Mouse (Mus musculus): Measurements from ENCODE around the gene Adprh.

Gene Adprh

DNA sequence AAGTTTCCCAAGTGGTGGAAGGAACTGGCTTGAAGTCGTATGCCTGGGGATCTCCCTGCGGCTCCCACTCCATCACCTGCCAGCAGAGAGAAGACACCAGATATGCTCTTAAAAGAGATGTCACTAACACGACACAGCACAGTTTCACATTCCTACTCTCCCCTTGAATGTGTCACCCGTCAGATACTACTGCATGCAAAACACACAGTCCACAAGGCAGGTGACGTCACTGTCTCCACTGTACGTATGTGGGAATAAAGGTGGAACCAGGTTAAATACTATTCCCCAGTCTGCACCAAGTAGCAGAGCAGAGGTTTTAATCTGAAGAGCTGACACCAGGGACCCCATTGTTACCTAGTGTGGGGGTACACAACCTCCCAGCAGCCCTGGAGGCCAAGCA lies 12.1 kb downstream of the Adprh start:
- no peak for DNase-seq

DNA sequence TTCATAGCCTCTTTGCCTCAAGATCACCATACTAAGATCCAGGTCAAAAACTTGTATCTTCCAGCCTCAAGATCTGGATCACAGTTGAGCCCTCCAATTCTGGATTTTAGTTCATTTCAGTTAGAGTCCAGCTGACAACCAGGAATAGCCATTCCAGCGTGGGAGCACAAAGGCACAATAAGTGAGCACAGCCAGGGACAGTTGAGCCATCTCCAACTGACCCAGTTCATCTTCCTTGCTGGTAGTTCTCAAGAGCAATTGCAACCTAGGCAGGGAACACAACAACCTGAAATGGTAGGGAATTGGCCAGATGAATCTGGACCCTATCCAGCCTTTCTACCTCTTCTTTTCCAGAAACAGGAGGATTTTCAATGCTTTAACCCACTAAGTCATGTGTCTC lies 13.3 kb downstream of the Adprh start:
- DNase-seq = no peak

DNA sequence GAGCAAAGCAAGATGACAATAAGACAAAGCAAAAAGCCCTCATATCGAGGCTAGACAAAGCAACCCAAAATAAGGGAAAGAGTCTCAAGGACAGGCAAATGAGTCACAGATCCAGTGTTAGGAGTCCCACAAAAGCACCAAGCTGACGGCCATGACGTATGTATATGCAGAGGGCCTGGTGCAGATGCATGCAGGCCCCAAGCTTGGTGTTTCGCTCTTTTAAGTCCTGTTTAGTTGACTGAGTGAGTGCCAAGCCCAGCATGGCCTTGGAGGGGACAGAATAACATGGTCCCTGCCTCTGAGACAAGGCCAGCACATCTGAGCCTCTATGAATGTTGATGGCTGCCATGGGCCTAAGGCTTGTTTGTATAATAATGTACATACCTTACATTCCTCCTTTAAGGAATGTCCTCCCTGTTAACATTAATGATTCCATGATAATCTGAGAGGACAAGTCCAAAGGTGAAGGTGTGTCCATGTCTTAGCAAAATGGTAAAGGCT lies 18.2 kb downstream of the Adprh start:
- no peak for DNase-seq

DNA sequence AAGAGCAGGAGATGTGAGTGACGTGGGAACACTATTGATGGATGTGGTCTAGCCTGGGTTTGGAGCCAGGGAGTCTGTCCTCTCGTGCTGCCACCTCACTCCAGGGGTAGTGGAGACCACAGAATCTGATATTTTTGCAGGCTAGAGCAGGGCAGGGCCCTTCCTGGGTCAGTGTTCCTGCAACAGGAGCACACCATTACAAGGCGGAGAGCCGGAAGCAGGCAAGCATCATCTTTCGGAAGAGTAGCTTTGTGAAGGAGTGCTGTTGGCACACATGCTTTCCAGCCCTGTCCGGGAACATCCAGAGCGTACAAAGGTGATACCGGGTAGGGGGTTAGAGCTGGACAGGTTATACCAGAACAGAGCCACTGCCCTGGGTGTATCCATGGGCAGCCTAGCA lies 19.0 kb downstream of the Adprh start:
- no peak for DNase-seq

DNA sequence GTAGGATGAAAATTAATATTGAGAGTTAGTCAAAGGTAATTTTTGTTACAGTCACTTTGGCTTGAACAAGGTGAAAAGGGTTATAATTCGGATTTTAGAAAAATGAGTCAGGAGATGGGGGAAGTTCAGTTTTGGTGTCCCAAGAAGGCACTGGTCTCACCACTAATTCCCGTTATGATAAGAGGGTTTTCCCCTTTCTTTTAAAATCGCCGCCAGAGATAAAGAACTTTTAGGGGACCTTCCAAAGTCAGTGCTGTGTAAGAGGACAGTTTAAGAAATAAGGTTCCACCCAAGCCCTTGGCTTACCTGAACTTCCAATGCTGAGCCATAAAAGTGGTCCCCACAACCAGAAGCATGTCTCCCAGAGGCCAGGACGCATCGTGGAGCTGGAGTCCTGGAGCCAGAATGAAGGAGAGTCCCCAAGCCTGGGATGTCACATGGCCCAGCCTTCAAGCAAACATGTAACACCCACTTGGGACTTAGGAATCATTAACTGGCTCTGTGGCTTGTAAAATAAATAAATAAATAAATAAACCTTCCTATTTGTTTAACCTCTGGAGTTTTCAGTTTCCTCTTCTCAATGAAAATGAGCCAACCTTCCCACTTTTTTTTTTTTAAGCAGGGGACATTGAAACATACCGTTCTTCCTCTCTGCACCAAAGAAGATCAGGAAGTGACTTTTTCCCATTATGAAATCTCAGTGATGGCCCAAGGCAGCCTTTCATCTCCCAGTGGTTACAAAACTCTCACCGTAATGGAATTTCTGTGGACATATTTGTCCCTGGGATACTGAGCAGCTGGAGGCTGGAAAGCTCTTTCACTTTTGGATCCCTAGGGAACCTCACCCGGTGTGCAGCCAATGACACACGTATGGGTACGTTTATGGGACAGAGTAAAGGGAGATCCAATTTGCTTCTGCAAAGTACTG lies 19.7 kb downstream of the Adprh start, which contains the start of gene Pla1a:
Pla1a (minus strand) TSS at position 648 of the 928 bp plus-strand sequence.
- no peak for DNase-seq

DNA sequence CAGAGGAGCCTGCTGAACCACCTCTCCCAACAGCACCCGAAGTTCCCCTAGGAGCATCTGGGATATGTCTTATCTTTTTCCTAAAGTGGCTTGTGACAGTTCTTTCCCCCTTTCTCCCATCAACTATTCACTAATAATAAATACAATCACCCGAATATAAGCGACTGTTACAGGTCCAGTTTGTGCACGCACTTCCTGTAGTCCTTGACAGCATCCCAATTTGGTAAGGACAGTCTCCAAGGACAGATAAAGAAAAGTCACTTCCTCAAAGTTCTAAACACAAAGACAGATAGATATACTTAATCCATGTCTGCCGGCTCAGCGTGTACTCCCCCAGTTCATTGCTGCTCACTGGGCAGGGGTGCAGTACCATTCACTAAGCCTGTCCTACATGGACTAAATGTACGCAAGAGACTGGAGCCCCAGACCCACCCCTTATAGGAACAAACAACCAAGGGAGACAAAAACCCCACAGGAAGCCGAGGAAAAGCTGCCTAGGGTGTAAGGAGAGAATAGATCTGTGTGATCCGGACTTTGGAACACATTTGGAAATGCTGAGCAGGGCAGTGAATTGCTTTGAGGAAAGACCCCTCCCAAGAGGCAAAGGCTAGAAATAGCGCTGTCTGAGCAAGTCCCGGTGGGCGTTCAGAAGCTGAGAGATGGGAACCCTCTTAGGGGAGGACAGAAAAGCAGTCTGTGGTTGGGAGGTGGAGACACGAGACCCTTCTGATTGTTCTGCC lies 20.9 kb downstream of the Adprh start:
- no peak for DNase-seq

DNA sequence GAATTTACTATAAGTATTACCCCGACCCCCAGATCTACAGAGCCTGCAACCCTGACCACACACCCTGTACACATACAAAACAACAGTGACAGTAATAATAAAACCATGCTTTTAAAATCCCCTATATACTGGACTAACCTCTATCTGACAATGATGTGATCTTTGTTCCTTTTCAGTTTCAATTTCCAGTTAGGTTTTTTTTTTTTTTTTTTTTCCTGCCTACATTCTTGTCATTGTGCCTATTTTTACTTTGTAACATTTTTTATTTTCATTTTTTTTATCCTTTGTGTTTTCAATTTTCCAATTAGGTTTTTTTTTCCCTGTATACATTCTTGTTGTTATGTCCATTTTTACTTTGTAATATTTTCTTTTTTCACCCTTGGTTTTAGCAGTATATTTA lies 26.7 kb downstream of the Adprh start:
- no peak for DNase-seq

DNA sequence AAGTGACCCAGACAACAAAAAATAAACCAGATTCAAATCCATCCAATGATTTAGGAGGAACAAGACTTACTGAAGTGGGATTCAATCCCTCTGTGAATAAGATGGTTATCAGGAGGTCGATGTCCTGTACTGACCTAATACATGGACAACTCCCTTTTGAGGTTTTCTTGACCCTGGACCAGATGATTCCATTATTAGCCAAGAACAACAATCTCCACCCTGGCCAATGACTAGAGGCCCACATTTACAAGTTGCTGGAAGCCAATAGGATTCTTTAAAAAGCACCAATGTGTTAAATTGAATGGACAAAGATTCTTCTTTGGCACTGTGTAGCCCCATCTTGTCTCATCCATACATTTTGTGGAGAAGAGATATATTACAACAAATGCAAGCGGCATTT lies 27.1 kb downstream of the Adprh start:
- DNase-seq = no peak

DNA sequence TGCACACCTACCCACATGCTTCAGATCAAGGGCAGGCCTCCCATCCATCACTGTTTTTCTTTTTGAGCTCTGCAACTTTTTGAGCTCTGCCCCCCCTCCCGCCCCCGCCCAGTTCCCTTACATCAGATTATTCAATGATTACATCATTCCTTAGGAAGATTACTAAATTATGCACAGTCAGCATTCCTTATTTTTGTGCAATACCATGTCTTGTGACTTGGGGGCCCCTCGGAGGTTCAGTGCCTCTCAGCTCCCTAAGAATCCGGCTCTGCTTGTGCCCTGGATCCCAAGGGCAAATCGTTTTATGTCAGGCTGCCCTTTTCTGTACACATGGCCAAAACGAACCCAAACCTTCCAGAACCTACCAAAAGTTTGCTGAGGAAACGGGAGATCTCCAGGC lies 37.5 kb downstream of the Adprh start:
- DNase-seq = no peak

DNA sequence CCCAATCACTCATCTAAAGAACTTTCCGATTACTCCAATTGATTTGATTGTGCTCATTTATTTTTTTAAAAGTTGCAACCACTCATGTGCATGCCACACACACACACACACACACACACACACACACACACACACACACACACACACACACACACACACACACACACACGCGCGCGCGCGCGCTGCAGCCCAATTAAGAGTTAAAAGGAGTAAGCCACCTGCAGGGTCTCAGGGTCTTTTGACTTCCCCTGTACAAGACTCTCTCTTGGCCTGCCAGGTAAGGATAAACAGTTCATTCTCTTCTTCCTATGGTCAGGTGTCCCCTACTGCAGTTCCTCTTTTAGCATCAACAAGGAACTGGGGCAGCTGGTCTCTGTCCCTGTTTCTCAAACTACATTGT lies 44.1 kb downstream of the Adprh start:
- no peak for DNase-seq

DNA sequence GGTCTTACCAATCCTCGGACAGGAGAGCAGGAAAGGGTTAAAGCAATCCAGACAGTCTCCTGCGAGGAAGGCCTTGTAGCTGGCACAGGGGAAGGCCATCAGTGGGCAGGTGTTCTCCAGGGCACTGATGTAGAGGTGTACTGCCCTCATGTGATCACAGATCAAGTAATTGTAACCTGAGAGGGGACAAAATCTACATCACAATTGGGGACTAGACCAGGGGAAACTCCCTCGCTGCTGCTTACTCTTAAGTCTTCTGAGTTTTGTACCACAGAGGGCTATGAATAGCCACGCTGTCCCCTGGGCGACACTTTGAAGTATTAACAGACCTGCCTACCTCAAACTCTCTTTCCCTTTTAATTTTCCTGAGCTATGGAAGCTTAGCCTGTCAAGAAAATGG lies 44.9 kb downstream of the Adprh start:
- no peak for DNase-seq

DNA sequence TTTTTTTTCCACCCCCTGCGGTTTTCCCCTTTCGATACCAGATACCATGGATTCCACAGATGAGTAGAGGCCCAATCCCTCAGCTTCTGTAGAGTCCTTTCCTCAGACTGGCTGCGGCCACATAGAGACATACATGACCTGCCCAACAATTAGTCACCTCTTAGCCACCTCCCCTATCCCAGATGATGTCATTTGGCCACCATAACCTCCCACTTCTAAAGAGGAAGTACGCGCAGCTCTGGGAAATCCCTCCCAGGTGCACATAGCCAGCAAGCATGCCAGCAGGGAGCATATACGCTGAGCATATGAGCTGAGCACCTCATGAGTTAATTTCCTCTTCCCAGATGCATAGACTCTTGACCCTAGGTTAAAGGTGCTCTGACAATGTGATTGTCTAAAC lies 45.8 kb downstream of the Adprh start:
- DNase-seq = no peak

DNA sequence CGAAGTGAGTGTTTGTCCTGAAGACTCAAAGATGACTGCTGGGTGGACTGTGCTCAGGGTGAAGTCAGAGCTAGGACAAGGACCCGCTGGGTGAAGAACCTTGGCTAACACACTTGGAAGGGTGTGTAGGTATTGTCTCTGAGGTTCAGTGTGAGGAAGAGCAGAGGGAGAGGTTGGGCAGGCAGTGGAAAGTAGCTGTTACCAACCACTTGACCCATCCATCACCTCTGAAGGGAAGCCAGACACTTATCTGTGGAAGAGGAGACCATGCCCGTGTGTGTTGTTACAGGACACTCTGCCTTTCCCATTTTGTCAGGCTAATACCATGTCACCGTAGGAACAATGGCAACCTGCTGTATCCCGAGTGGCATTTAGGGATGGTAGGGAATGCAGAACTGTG lies 46.2 kb downstream of the Adprh start:
- no peak for DNase-seq

DNA sequence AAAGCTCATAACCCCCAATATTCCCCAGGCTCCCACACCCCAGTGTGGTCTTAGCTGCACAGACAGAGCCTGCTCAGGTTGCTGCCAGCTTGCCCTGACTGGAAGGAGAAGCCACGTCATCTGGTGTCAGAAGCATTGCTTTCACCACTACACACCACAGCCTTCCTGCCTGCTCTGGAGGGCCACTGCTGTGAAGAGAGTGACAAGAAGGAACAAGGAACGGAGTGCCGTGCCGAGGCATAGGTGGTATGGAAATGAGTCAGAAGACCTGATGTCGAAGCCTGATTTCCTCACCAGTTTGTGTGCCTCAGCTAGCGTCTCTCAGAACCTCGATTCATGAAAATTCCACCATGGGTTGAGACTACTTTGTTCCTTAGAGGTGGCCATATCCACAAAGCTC lies 48.9 kb downstream of the Adprh start:
- peak in 1 of 2 experiments; percentile 25 for DNase-seq

DNA sequence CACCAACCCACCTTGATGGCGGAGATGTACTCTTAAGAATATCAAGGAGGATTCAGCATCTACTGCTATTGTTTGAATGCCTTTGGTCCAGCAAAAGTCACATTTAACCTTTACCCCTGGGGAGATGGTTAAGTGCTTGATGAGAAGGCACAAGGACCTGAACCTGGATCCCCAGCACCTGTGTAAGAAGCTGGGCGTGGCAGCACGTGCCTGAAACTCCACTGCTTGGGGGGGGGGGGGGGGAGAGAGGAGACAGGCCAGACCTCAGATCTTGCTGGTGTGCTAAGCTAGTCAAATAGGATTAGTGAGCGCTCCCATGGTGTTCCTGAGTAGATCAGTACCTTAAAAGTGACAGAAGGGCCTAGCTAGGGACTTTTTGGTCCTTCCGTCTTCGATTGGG lies 51.0 kb downstream of the Adprh start:
- DNase-seq = no peak

DNA sequence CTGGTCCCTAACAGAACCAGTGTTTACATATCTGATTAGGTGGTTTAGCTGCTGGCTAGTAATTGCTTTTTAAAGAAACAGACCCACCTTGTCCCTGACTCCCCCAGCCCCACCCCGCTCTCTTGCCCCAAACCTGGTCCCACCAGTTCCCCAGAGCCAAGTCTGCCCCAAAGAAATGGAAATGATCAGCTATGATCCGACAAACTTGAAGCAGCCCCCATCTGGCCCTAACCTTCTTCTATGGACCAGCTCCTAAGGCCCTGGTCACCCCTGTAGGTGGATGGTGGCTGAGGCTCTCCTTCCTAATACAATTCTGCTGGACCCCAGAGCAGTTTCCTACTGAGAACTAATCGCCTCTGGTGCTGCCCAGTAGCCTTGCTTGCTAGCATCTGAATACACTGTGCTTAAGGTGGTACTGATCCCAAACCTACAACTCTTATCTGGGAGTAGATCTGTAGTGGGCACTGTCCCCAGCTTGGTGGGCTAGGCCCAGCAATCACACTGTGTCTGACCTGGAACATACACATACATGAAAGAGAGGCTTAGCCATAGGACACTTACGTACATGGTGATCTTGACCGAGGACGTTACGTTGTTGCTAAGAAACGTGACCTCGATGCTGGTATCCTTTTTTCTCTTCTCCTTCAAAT lies 52.1 kb downstream of the Adprh start:
- DNase-seq = no peak

DNA sequence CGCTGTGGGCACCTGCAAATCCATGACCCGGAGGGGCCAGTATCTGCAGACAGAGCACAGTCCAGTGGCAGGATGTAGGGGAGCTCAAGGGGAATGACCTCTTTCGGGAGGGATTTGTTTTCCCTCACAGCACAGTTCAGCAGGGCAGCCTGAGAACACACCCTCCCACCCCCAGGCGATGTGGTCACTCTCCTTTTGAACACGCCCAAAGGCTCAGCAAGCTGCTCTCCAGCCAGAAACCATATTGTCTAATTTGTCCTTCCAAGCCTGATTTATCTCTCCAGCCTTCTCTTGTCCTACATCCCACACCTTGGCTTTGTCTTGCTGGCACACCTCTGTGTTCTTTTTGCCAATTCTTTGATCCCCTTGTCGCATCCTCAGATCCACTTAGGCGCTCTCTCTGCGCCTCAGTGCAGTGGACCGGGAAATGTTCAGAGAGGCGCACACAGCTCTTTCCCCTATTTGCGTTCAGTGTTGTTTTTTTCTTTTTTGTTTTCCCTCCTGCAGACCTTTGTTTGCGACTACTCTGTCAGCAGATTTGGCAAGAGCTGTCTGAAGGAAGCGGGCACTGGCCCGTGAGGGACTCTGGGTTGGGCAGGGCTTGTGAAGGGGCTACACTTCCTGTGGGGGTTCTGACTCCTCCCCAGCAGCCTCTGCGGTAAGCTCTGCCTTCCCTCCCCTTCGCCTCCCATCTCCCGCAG lies 52.8 kb downstream of the Adprh start:
- peak; percentile 67 to 80 for DNase-seq

DNA sequence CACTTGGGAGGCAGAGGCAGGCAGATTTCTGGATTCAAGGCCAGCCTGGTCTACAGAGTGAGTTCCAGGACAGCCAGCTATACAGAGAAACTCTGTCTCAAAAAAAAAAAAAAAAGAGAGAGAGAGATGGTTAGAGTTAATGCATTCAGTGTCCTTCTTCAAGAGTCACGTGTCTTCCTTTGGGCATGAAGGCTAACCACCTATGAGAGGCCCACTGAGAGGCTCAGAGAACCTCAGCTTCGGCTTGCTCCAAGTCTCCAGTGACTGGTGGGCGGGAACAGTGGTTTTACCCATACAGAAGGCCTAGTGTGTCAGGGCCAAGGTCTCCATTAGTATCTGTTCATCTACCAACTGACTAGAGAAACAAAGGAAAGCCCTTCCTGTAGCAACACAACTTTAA lies 53.4 kb downstream of the Adprh start:
- peak in 1 of 2 experiments; percentile 17 for DNase-seq

DNA sequence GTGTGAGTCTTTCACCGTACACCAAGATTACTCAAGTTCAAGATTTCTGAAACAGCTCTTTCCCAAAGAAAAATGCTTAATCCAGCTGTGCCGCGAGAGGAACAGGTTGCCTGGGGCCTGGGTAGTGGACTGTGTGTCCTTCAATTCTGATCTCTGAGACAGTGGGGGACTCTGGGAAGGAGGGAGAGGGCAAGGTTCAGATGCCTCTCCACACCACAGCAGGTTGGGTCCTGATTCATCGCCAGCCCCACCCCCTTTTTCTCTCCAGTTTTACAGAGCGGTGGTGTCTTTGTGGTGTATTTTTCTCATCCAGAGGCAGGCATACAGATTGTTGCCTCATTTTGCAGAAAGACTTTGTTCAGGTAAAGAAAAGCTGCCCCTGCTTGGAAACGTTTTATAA lies 54.2 kb downstream of the Adprh start:
- DNase-seq = no peak

DNA sequence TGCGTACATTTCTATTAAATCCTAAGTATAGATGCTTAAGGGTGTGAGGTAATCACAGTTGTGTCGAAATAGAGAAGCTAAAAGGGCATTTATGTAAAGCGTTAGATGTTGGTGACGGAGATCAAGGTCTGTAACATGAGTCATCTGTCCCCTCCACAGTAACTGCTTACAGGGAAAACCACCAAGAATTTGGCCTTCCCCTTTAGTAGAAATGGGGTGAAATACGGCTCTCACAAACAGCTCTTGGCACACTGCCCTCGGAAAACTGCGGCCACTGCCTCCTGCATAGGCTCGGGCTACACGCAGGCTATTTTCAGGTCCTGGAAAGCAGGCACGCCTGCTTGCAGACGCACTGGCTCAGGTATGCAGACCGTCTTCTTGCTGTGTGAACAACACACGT lies 56.3 kb downstream of the Adprh start:
- DNase-seq = peak; percentile 79

DNA sequence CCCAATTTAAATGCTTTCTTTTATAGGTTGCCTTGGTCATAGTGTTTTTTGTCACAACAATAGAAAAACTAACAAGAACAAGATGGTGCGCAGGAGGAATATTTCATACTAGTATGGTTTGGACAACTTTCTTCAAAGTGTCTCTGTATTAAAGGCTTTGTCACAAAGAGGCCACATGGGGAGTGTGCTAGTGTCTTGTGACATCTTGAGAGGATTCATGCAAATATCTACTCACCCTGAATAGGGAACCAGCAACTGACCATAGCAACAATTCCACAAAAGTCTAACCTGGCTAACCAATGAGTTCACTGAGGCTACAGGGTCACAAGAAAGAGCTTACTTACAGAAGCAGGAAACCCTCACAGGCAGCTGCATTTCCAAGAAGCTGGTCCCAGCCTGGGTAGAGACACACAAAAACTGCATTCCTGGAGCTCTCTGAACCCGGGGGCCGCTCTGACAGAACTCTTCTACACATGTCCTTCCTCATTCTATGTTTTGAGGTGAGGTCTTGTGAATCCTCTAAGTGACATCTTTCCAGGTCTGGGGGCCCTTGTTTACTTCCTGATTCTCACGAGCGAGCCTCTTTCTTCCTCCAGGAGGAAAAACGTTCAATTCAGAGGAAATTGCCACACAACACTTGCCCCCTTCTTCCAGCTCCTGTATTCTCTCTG lies 57.3 kb downstream of the Adprh start:
- no peak for DNase-seq

DNA sequence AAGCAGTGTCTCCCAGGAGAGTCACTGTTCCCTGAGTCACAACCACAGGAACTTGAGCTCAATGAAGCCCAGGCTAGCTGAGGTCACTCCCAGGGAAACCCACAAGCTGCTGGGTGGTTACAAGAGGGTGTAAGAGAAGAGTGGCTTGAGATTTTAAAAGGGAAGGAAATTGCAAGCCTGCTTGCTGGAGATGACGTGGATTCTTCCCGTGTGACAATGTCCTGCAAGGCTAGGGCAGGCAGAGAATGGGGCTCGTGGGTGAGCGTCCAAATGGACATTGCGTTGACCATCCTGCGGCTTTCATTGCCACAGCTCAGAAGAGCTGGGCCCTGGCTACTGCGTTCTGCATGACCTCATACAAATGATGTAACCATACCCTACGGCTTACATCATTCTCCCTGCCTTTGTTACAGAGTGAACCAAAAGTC lies 58.3 kb downstream of the Adprh start:
- DNase-seq = peak in 1 of 2 experiments; percentile 36
